Mouse (Mus musculus): Measurements from ENCODE around the gene Ugt1a5. TPM values are rescaled to one million over a fixed set of nuclear protein-coding genes. Genes with fewer than 3 reads are reported as not detected.

The Ugt1a5 gene
- polyA plus RNA-seq, 1 experiment from 2014 or later = not detected

- DNase-seq (peak; percentile 65), ATAC-seq (ENCODE audit: low FRiP score, low TSS enrichment) (no peak)
- peaks cover 79% of the 10 kb centered on the region for H3K36me3 ChIP-seq (ENCODE audit: control insufficient read depth, insufficient read depth, low read length)
- no peak overlapping the region for H3K9ac ChIP-seq (replicated peaks; ENCODE audit: low read length)
- peaks cover 6% of the 10 kb centered on the region for H3K9me3 ChIP-seq (ENCODE audit: control insufficient read depth, low read length)
- no peak overlapping the region for H3K4me3 ChIP-seq (replicated peaks; ENCODE audit: low read depth, low read length)
- H3K4me2 ChIP-seq (ENCODE audit: low read length) = no peak overlapping the region
- H3K27ac ChIP-seq (replicated peaks; ENCODE audit: low read depth, low read length) = no peak overlapping the region
- H3K4me1 ChIP-seq (ENCODE audit: control insufficient read depth, insufficient read depth, low read length) = no peaks in the 10 kb centered on the region
- WGBS = 88% methylated on average over 4 of the region's 4 CpGs
- no peaks in the 10 kb centered on the region for H3K27me3 ChIP-seq (ENCODE audit: control insufficient read depth, insufficient read depth, low read length)
These were observed 96.4 kb downstream of the Ugt1a5 start for GRCm38 (mm10) chr1:88262255-88262654.

GRCm38 (mm10) chr1:88262961-88263360, 97.1 kb downstream of the Ugt1a5 start:
- Histone ChIP-seq H3K9me3 (ENCODE audit: control insufficient read depth, low read length) (no peaks in the 10 kb centered on the region), H3K36me3 (ENCODE audit: control insufficient read depth, insufficient read depth, low read length) (peaks cover 86% of the 10 kb centered on the region), H3K27me3 (ENCODE audit: control insufficient read depth, insufficient read depth, low read length) (no peaks in the 10 kb centered on the region), H3K4me2 (ENCODE audit: low read length) (no peak overlapping the region), H3K27ac (replicated peaks; ENCODE audit: low read depth, low read length) (no peak overlapping the region), H3K4me3 (replicated peaks; ENCODE audit: low read depth, low read length) (no peak overlapping the region), H3K4me1 (ENCODE audit: control insufficient read depth, insufficient read depth, low read length) (no peaks in the 10 kb centered on the region), H3K9ac (replicated peaks; ENCODE audit: low read length) (no peak overlapping the region)
- 78% methylated on average over 6 of the region's 6 CpGs for WGBS
- no peak for ATAC-seq (ENCODE audit: low FRiP score, low TSS enrichment)
- DNase-seq = no peak

DNA sequence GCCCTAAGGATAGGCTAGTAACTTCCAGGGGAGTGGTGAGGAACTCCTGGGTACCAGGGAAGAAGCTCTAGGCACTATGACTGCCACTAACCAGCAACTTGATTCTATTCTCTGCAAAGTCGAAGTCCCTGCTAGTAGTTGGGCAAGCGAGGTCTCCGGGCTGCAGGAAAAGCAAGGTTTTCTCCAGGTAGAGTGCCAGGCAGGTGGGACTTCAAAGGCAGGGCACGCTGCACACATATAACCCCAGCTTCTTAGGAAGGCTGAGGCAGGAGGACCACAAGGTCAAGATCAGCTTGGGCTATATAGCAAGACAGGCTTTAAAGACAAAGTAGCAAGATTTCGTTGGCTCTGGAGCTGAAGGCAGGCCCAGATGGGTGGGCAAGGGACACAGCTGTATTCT, 98.0 kb downstream of the Ugt1a5 start:
- Histone ChIP-seq H3K27ac (replicated peaks; ENCODE audit: low read depth, low read length) (no peak overlapping the region), H3K9me3 (ENCODE audit: control insufficient read depth, low read length) (no peaks in the 10 kb centered on the region), H3K9ac (replicated peaks; ENCODE audit: low read length) (no peak overlapping the region), H3K27me3 (ENCODE audit: control insufficient read depth, insufficient read depth, low read length) (no peaks in the 10 kb centered on the region), H3K4me2 (ENCODE audit: low read length) (no peak overlapping the region), H3K36me3 (ENCODE audit: control insufficient read depth, insufficient read depth, low read length) (peaks cover 94% of the 10 kb centered on the region), H3K4me3 (replicated peaks; ENCODE audit: low read depth, low read length) (no peak overlapping the region), H3K4me1 (ENCODE audit: control insufficient read depth, insufficient read depth, low read length) (no peaks in the 10 kb centered on the region)
- DNase-seq (no peak), ATAC-seq (ENCODE audit: low FRiP score, low TSS enrichment) (no peak)
- 92% methylated on average over 5 of the region's 5 CpGs for WGBS

DNA sequence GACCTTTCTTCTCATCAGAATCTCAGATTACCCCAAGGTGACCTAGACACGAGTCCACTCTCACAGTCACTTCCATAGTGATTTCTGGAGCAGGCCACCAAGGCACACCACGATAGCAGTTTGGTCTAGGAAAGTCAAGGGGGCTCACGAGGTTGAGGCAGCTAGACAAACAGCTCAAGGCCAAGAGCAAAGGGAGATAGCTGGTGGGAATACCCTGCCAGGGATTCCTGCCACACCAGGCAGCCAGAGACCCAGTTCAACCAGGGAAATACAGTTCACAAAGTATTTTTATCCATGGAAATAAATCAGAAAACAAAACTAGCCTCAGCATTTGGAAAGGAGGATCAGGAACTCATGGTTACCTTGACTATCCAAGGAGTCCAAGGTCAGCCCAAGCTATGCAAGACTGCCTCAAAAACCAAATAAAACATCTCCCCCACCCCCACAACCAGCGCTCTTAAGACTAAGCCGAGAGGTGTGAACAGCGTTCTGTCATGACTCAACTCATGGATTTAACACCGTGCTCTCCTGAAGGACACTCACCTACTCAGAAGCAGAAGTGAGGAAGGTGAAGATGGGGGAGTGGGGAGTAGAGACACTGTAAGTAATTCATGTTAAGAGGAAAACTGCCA, 98.5 kb downstream of the Ugt1a5 start:
- H3K9ac ChIP-seq (replicated peaks; ENCODE audit: low read length) = no peak overlapping the region
- H3K4me1 ChIP-seq (ENCODE audit: control insufficient read depth, insufficient read depth, low read length) = no peaks in the 10 kb centered on the region
- WGBS = 93% methylated on average over 7 of the region's 7 CpGs
- no peaks in the 10 kb centered on the region for H3K9me3 ChIP-seq (ENCODE audit: control insufficient read depth, low read length)
- no peaks in the 10 kb centered on the region for H3K27me3 ChIP-seq (ENCODE audit: control insufficient read depth, insufficient read depth, low read length)
- no peak overlapping the region for H3K4me3 ChIP-seq (replicated peaks; ENCODE audit: low read depth, low read length)
- no peak overlapping the region for H3K27ac ChIP-seq (replicated peaks; ENCODE audit: low read depth, low read length)
- ATAC-seq (ENCODE audit: low FRiP score, low TSS enrichment) = no peak
- no peak overlapping the region for H3K4me2 ChIP-seq (ENCODE audit: low read length)
- H3K36me3 ChIP-seq (ENCODE audit: control insufficient read depth, insufficient read depth, low read length) = peaks cover 100% of the 10 kb centered on the region
- DNase-seq = no peak

DNA sequence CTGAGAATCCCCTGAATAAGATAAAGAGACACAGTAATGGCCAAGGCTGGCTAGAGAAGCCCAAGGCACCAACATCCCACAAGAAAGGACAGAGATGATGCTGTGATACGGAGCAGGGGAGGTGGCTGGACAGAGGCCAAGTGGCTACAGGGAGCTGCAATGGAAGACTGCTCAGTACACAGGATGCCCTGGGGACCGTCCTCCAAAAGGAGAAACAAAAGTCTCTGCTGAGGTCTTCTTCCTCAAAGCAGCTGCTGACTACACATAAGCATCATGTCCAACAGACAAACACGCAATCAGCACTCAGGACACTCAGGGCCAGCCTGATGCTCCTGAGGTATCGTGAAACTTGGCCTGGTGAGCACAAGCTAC, 99.0 kb downstream of the Ugt1a5 start:
- H3K27ac ChIP-seq (replicated peaks; ENCODE audit: low read depth, low read length) = no peak overlapping the region
- DNase-seq = no peak
- no peak overlapping the region for H3K4me2 ChIP-seq (ENCODE audit: low read length)
- no peak overlapping the region for H3K9ac ChIP-seq (replicated peaks; ENCODE audit: low read length)
- H3K4me3 ChIP-seq (replicated peaks; ENCODE audit: low read depth, low read length) = no peak overlapping the region
- no peaks in the 10 kb centered on the region for H3K27me3 ChIP-seq (ENCODE audit: control insufficient read depth, insufficient read depth, low read length)
- no peak for ATAC-seq (ENCODE audit: low FRiP score, low TSS enrichment)
- no peaks in the 10 kb centered on the region for H3K9me3 ChIP-seq (ENCODE audit: control insufficient read depth, low read length)
- H3K36me3 ChIP-seq (ENCODE audit: control insufficient read depth, insufficient read depth, low read length) = peaks cover 100% of the 10 kb centered on the region
- H3K4me1 ChIP-seq (ENCODE audit: control insufficient read depth, insufficient read depth, low read length) = no peaks in the 10 kb centered on the region
- WGBS = 76% methylated on average over 4 of the region's 4 CpGs

- H3K27ac ChIP-seq (replicated peaks; ENCODE audit: low read depth, low read length) = no peak overlapping the region
- no peak overlapping the region for H3K9ac ChIP-seq (replicated peaks; ENCODE audit: low read length)
- peaks cover 89% of the 10 kb centered on the region for H3K36me3 ChIP-seq (ENCODE audit: control insufficient read depth, insufficient read depth, low read length)
- H3K27me3 ChIP-seq (ENCODE audit: control insufficient read depth, insufficient read depth, low read length) = no peaks in the 10 kb centered on the region
- H3K4me1 ChIP-seq (ENCODE audit: control insufficient read depth, insufficient read depth, low read length) = no peaks in the 10 kb centered on the region
- DNase-seq (no peak), ATAC-seq (ENCODE audit: low FRiP score, low TSS enrichment) (no peak)
- H3K4me3 ChIP-seq (replicated peaks; ENCODE audit: low read depth, low read length) = no peak overlapping the region
- no peak overlapping the region for H3K4me2 ChIP-seq (ENCODE audit: low read length)
- no peaks in the 10 kb centered on the region for H3K9me3 ChIP-seq (ENCODE audit: control insufficient read depth, low read length)
- WGBS = 91% methylated on average over 13 of the region's 13 CpGs
These were observed 100.3 kb downstream of the Ugt1a5 start for GRCm38 (mm10) chr1:88266123-88266522.

DNA sequence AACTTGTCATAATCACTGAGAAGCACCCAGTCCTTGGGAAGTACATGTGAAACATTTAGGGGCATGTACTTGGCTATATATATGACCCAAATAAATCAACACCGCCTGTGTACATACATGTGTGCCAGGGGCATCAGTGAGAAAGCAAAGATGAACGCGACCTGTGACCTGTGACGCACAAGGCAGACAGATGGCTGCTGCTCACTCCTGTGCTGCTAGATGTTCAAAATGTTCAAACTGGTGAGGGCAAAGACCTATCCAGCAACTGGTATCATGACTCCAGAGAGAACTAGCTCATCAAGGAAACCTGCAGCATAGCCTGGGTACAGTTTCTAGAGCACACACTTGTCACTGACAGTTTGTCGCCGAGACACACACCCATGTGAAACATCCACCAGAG, 101.7 kb downstream of the Ugt1a5 start:
- H3K4me3 ChIP-seq (replicated peaks; ENCODE audit: low read depth, low read length) = no peak overlapping the region
- ATAC-seq (ENCODE audit: low FRiP score, low TSS enrichment) (no peak), DNase-seq (no peak)
- WGBS = 97% methylated on average over 6 of the region's 6 CpGs
- no peak overlapping the region for H3K27ac ChIP-seq (replicated peaks; ENCODE audit: low read depth, low read length)
- H3K27me3 ChIP-seq (ENCODE audit: control insufficient read depth, insufficient read depth, low read length) = no peaks in the 10 kb centered on the region
- no peak overlapping the region for H3K9ac ChIP-seq (replicated peaks; ENCODE audit: low read length)
- no peaks in the 10 kb centered on the region for H3K4me1 ChIP-seq (ENCODE audit: control insufficient read depth, insufficient read depth, low read length)
- H3K4me2 ChIP-seq (ENCODE audit: low read length) = no peak overlapping the region
- no peaks in the 10 kb centered on the region for H3K9me3 ChIP-seq (ENCODE audit: control insufficient read depth, low read length)
- peaks cover 86% of the 10 kb centered on the region for H3K36me3 ChIP-seq (ENCODE audit: control insufficient read depth, insufficient read depth, low read length)

DNA sequence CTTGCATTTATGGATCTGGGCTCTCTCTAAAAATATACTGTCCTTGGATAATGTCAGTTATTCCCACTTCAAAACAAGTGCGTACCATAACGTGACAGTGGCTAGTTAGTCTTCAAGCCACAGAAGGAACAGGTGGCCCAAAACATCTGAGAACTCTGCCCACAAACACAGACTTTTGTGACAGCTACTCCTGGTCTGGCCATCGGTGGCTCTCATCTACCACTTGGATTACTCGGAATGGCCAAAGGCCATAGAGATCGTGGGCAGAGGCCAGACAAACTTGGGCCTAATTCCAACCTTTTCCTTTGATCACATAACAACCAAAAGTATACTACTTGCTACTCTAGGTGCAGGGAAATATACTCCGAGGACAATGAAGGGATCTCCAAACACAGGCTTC, 102.3 kb downstream of the Ugt1a5 start:
- Histone ChIP-seq H3K4me1 (ENCODE audit: control insufficient read depth, insufficient read depth, low read length) (no peaks in the 10 kb centered on the region), H3K27me3 (ENCODE audit: control insufficient read depth, insufficient read depth, low read length) (no peaks in the 10 kb centered on the region), H3K9me3 (ENCODE audit: control insufficient read depth, low read length) (no peaks in the 10 kb centered on the region), H3K9ac (replicated peaks; ENCODE audit: low read length) (no peak overlapping the region), H3K4me3 (replicated peaks; ENCODE audit: low read depth, low read length) (no peak overlapping the region), H3K4me2 (ENCODE audit: low read length) (no peak overlapping the region), H3K36me3 (ENCODE audit: control insufficient read depth, insufficient read depth, low read length) (peaks cover 85% of the 10 kb centered on the region), H3K27ac (replicated peaks; ENCODE audit: low read depth, low read length) (no peak overlapping the region)
- 88% methylated on average over 6 of the region's 6 CpGs for WGBS
- DNase-seq (no peak), ATAC-seq (ENCODE audit: low FRiP score, low TSS enrichment) (no peak)

Data from midbrain, embryonic 14.5 days (tissue).